In genomic region chr15:28154822-28155501, GRCm38 (mm10) we compare ENCODE assay signal across 7 mouse cellular contexts. TPM values are rescaled to one million over a fixed set of nuclear protein-coding genes. Genes with fewer than 3 reads are reported as not detected.
A peak's percentile ranks its signal among the peaks of the same experiment; 100 is the strongest.
DNase-seq lines count a peak whose midpoint lies in the region; ATAC-seq lines count a peak whose summit lies in the region.

No protein-coding gene starts in this region.

- no peaks in the 10 kb centered on the region for H3K36me3 ChIP-seq in kidney, embryonic 16.5 days (ENCODE audit: insufficient read depth, low read length)
- H3K36me3 ChIP-seq in limb, embryonic 13.5 days: no peaks in the 10 kb centered on the region
- H3K36me3 ChIP-seq in neural tube, embryonic 12.5 days: no peaks in the 10 kb centered on the region

- peak overlapping the region; percentile 38 for H3K4me3 ChIP-seq in kidney, embryonic 16.5 days (ENCODE audit: low read length)
- peak overlapping the region; percentile 43 for H3K4me3 ChIP-seq in limb, embryonic 13.5 days
- peak overlapping the region; percentile 24 for H3K4me3 ChIP-seq in neural tube, embryonic 12.5 days

- H3K4me2 ChIP-seq in kidney, embryonic 16.5 days (replicated peaks; ENCODE audit: low read depth, low read length): peak overlapping the region; percentile 67
- H3K4me2 ChIP-seq in limb, embryonic 13.5 days (replicated peaks): peak overlapping the region; percentile 78
- H3K4me2 ChIP-seq in neural tube, embryonic 12.5 days (replicated peaks): peak overlapping the region; percentile 66

- peak; percentile 23 for DNase-seq in adrenal gland, postnatal 25 days
- DNase-seq in cerebellum, adult 9-11 months: peak; percentile 36
- DNase-seq in frontal cortex, postnatal 14 days (ENCODE audit: low spot score in 2 of 2): peak; percentile 27 to 44

- no peaks in the 10 kb centered on the region for H3K9me3 ChIP-seq in kidney, embryonic 16.5 days (ENCODE audit: low read length)
- no peaks in the 10 kb centered on the region for H3K9me3 ChIP-seq in limb, embryonic 13.5 days
- no peaks in the 10 kb centered on the region for H3K9me3 ChIP-seq in neural tube, embryonic 12.5 days

- 0 out of 2 replicates have a peak overlapping the region, but pooled peaks have one; percentile 11 for H3K9ac ChIP-seq in kidney, embryonic 16.5 days (replicated peaks; ENCODE audit: low read length)
- peak overlapping the region; percentile 54 for H3K9ac ChIP-seq in limb, embryonic 13.5 days
- H3K9ac ChIP-seq in neural tube, embryonic 12.5 days: 0 out of 2 replicates have a peak overlapping the region, but pooled peaks have one; percentile 19

- H3K27me3 ChIP-seq in kidney, embryonic 16.5 days (ENCODE audit: insufficient read depth, low read length): no peaks in the 10 kb centered on the region; the same call in 1 of the 2 replicates
- peaks cover 7% of the 10 kb centered on the region; the same call in 1 of the 2 replicates for H3K27me3 ChIP-seq in limb, embryonic 13.5 days
- H3K27me3 ChIP-seq in neural tube, embryonic 12.5 days (replicated peaks): no peaks in the 10 kb centered on the region

- H3K4me1 ChIP-seq in kidney, embryonic 16.5 days (ENCODE audit: insufficient read depth, low read length): peaks cover 9% of the 10 kb centered on the region; the same call in 1 of the 2 replicates
- H3K4me1 ChIP-seq in limb, embryonic 13.5 days: peaks cover 14% of the 10 kb centered on the region
- 0 out of 2 replicates have a peak, but pooled peaks cover 4% of the 10 kb centered on the region for H3K4me1 ChIP-seq in neural tube, embryonic 12.5 days

- H3K27ac ChIP-seq in kidney, embryonic 16.5 days (ENCODE audit: low read length): no peak overlapping the region
- no peak overlapping the region for H3K27ac ChIP-seq in limb, embryonic 13.5 days
- H3K27ac ChIP-seq in neural tube, embryonic 12.5 days: no peak overlapping the region

- 8% methylated on average over 25 of the region's 27 CpGs for WGBS in kidney, embryonic 16.5 days
- WGBS in limb, embryonic 13.5 days: 7% methylated on average over 26 of the region's 27 CpGs
- WGBS in neural tube, embryonic 12.5 days: 7% methylated on average over 26 of the region's 27 CpGs

- ATAC-seq in kidney, embryonic 16.5 days (ENCODE audit: low FRiP score, low TSS enrichment): peak; percentile 56; the same call in 1 of the 2 replicates
- peak; percentile 73 for ATAC-seq in limb, embryonic 13.5 days (ENCODE audit: low FRiP score, low read depth)
- ATAC-seq in neural tube, embryonic 12.5 days (ENCODE audit: low FRiP score, low read depth): peak; percentile 88
- no peak for ATAC-seq in megakaryocyte-erythroid progenitor cell, adult 5-6 weeks (replicated peaks; ENCODE audit: low FRiP score, low TSS enrichment, poor library complexity, severe bottlenecking)

RNA-seq across cellular contexts. Expression of gene Dnah5, which starts 48.6 kb away (rescaled TPM):
- 0.10 and 0.18 TPM in 2 replicates for total RNA-seq in adrenal gland, postnatal 25 days (2021)
- 0.05 and 0.07 TPM in 2 replicates for polyA plus RNA-seq in kidney, embryonic 16.5 days (2015; fragmentation: Nextera tagmentation; extraction: Ambion mirVana)
- 0.05 and 0.10 TPM in 2 replicates for polyA plus RNA-seq in limb, embryonic 13.5 days (2015; fragmentation: Nextera tagmentation; extraction: Ambion mirVana)
- polyA plus RNA-seq in neural tube, embryonic 12.5 days (2016; fragmentation: Nextera tagmentation; extraction: Ambion mirVana): 0.08 and 0.13 TPM in 2 replicates
- total RNA-seq in megakaryocyte-erythroid progenitor cell, adult 5-6 weeks (2014; fragmentation: Nextera tagmentation): not detected in 2 replicates
- total RNA-seq in megakaryocyte-erythroid progenitor cell, adult 5-6 weeks (2017): not detected in 2 replicates
